Mouse (Mus musculus) heart, embryonic 12.5 days (tissue): ENCODE measurements around the gene Hoxa7. TPM values are rescaled to one million over a fixed set of nuclear protein-coding genes. Genes with fewer than 3 reads are reported as not detected.
A peak's percentile ranks its signal among the peaks of the same experiment; 100 is the strongest.

Experiments
- ATAC-seq: fragments of 200-750 bp; cut with Nextera tagmentation; 2 replicates; pipeline ENCODE4 v1.8.0; 2017; ENCODE audit warnings: moderate TSS enrichment, moderate library complexity; ENCODE audit not compliant: insufficient number of reproducible peaks, low FRiP score
- H3K27ac ChIP-seq: fragments of 300-500 bp; sonication (generic); 2 replicates; pipeline ENCODE4 v1.5.1; 2016; ENCODE audit warnings: mild to moderate bottlenecking, moderate library complexity; ENCODE audit not compliant: poor library complexity, severe bottlenecking
- H3K27me3 ChIP-seq: fragments of 300-500 bp; sonication (generic); replicated peaks from 2 replicates; pipeline ENCODE4 v1.6.1; 2016; ENCODE audit warnings: mild to moderate bottlenecking, moderate library complexity
- H3K36me3 ChIP-seq: fragments of 300-500 bp; sonication (generic); 2 replicates; pipeline ENCODE4 v1.6.1; 2016; ENCODE audit warnings: mild to moderate bottlenecking, moderate library complexity
- H3K4me1 ChIP-seq: fragments of 300-500 bp; sonication (generic); replicated peaks from 2 replicates; pipeline ENCODE4 v1.6.1; 2016; ENCODE audit warnings: mild to moderate bottlenecking
- H3K4me2 ChIP-seq: fragments of 300-500 bp; sonication (generic); 2 replicates; pipeline ENCODE4 v1.6.1; 2016; ENCODE audit warnings: mild to moderate bottlenecking, moderate library complexity
- H3K4me3 ChIP-seq: fragments of 300-500 bp; sonication (generic); 2 replicates; pipeline ENCODE4 v1.5.1; 2016; ENCODE audit warnings: mild to moderate bottlenecking
- H3K9ac ChIP-seq: fragments of 300-500 bp; sonication (generic); 2 replicates; pipeline ENCODE4 v1.6.1; 2016; ENCODE audit warnings: mild to moderate bottlenecking, moderate library complexity
- H3K9me3 ChIP-seq: fragments of 300-500 bp; sonication (generic); replicated peaks from 2 replicates; pipeline ENCODE4 v1.6.1; 2016; ENCODE audit warnings: mild to moderate bottlenecking, moderate library complexity
- WGBS: fragments of 180-500 bp; shearing (Covaris S2); methylation state at CpG from one replicate; pipeline ENCODE4 v1.1.7; 2016; 5-methylcytosine and 5-hydroxymethylcytosine counted together
- polyA plus RNA-seq: library from polyadenylated mRNA; unstranded; fragments of >200 nt; fragmentation: Nextera tagmentation; extraction: Ambion mirVana; gene quantifications from 2 replicates; pipeline ENCODE4 v1.2.1, GENCODE M21; 2016

The Hoxa7 gene
- polyA plus RNA-seq, 1 experiment from 2014 or later: not detected

GRCm38 (mm10) chr6:52252016-52252774 lies 30.5 kb upstream of the Hoxa7 start:
- Histone ChIP-seq H3K27ac (no peak overlapping the region), H3K4me2 (no peak overlapping the region), H3K27me3 (peaks cover 83% of the 10 kb centered on the region), H3K9me3 (no peaks in the 10 kb centered on the region), H3K36me3 (no peaks in the 10 kb centered on the region), H3K9ac (no peak overlapping the region), H3K4me3 (no peak overlapping the region), H3K4me1 (peaks cover 4% of the 10 kb centered on the region; the same call in 1 of the 2 replicates)
- ATAC-seq: no peak
- WGBS: 2% methylated on average over 24 of the region's 24 CpGs

DNA sequence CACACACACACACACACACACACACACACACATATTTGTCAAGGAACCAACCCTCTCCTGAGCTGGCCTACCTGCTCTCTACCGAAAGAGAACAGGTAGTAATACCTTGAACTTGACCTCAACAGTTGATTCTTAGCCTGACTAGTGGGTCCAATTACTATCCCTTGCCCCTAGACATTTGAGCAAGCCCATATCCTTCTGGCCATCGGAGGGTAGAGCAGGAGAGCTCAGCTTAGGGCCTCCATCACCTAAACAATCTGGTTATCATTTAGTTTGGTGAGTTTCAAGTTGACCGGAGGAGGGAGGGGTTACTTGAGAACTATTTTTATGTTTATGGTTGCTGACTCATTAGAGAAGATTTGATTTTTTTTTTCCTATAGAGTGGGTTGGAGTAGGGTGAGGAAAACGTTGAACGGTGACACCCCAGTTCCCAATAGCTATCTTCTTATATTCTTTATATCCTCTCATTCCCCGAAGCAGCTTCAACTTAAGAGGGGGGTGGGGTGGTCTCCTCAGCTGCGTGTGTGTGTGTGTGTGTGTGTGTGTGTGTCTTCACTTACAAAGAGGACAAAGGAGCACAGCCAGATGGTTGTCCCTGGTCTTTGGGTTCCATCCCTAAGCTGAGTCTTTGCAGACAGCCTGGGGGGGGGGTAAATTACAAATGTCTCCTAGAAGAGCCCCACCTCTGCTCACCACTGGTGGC lies 29.7 kb upstream of the Hoxa7 start:
- Histone ChIP-seq H3K4me3 (no peak overlapping the region), H3K27ac (no peak overlapping the region), H3K27me3 (peaks cover 85% of the 10 kb centered on the region), H3K4me2 (no peak overlapping the region), H3K36me3 (no peaks in the 10 kb centered on the region), H3K9me3 (no peaks in the 10 kb centered on the region), H3K4me1 (peaks cover 6% of the 10 kb centered on the region; the same call in 1 of the 2 replicates), H3K9ac (no peak overlapping the region)
- no peak for ATAC-seq
- 10% methylated on average over 7 of the region's 7 CpGs for WGBS

DNA sequence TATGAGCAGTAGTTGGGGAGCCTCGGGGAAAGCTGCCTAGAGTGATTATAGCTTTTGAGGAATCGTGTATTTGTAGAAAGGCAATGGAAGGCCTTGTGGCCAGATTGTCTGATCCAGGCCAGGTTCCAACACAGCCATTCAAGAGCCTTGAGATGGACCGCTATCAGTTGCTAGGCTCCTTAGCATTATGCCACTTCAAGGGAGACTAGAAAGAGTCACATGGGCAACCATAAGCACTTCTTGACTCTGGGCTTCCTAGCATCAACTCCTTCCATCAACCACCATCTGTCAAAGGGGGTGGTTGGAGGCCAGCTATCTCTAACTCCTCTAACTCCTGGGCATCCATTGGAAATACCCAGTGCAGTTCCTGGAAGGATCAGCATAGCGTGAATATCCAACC lies 28.2 kb upstream of the Hoxa7 start:
- ATAC-seq: no peak
- no peaks in the 10 kb centered on the region for H3K9me3 ChIP-seq
- peaks cover 92% of the 10 kb centered on the region for H3K27me3 ChIP-seq
- H3K36me3 ChIP-seq: no peaks in the 10 kb centered on the region
- no peak overlapping the region for H3K4me2 ChIP-seq
- H3K27ac ChIP-seq: no peak overlapping the region
- H3K9ac ChIP-seq: no peak overlapping the region
- H3K4me1 ChIP-seq: peaks cover 11% of the 10 kb centered on the region; the same call in 1 of the 2 replicates
- no peak overlapping the region for H3K4me3 ChIP-seq
- WGBS: 1% methylated on average over 4 of the region's 4 CpGs

DNA sequence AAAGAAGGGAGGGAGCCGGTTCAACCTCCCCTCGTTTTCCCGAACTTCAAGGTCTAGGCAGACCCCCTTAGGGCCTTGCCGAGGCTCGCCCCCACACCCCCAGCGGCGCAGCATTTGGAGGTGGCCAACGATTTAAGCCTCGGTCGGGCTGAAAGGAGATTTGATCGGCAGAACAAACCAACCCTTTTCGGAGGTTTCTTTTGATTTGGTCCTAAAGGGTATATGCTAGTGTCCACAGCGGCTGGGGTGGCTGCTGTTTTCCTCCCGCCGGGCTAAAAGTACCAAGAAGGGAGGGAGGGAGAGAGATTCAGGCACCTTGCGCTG lies 27.7 kb upstream of the Hoxa7 start:
- Histone ChIP-seq H3K4me2 (no peak overlapping the region; the same call in 1 of the 2 replicates), H3K27ac (no peak overlapping the region), H3K36me3 (no peaks in the 10 kb centered on the region), H3K4me1 (peaks cover 12% of the 10 kb centered on the region; the same call in 1 of the 2 replicates), H3K9me3 (no peaks in the 10 kb centered on the region), H3K4me3 (no peak overlapping the region), H3K9ac (no peak overlapping the region), H3K27me3 (peaks cover 95% of the 10 kb centered on the region)
- no peak for ATAC-seq
- WGBS: 1% methylated on average over 16 of the region's 16 CpGs

GRCm38 (mm10) chr6:52248638-52249414 lies 27.2 kb upstream of the Hoxa7 start:
- no peak overlapping the region for H3K4me3 ChIP-seq
- no peak for ATAC-seq
- H3K27me3 ChIP-seq: peaks cover 95% of the 10 kb centered on the region
- peaks cover 12% of the 10 kb centered on the region; the same call in 1 of the 2 replicates for H3K4me1 ChIP-seq
- no peak overlapping the region for H3K27ac ChIP-seq
- no peaks in the 10 kb centered on the region for H3K9me3 ChIP-seq
- WGBS: under 1% methylated on average over 27 of the region's 27 CpGs
- no peaks in the 10 kb centered on the region for H3K36me3 ChIP-seq
- no peak overlapping the region for H3K9ac ChIP-seq
- no peak overlapping the region; the same call in 1 of the 2 replicates for H3K4me2 ChIP-seq

DNA sequence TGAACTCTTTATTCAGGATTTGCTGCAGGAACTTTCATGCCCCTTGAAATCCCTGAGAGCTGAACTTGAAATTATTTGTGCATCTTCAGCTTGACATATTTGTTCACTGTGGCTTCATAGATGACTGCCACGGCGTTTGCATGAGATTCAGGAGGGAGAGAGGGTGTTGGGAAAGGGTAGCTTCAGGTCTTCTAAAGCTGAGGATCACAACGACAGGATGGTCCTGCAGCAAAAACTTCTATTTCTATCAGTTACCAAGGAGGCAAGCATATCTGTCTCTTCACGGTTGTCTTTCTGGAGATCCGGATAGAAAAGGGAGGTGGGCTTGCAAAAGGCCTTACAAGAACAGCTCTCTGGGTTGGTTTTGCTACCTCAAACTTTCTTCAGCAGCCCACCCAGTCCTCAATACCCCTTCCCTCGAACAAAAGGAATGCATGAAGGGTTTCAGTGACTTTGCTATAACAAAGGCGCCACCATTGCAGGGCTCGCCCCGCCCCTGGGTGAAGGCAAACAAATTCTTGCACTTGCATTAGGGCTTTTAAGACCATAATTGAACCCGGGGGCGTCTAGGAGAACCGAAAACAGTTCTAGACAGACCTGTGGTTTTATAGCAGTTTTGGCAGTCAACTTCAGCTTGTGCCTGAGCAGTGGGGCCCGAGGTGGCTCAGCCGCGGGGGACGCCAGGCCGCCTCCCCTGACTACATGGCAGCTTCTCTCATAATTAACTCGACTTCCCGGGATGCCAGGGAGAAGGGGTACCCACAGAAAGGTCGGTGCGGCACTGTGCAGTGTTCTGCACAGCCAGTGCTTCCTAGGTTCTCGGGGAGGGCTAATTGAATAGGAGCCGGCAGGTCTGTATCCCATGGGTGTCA lies 26.3 kb upstream of the Hoxa7 start:
- Histone ChIP-seq H3K4me3 (no peak overlapping the region), H3K9me3 (no peaks in the 10 kb centered on the region), H3K27me3 (peaks cover 96% of the 10 kb centered on the region), H3K4me2 (no peak overlapping the region), H3K4me1 (0 out of 2 replicates have a peak, but pooled peaks cover 8% of the 10 kb centered on the region), H3K27ac (no peak overlapping the region), H3K36me3 (no peaks in the 10 kb centered on the region), H3K9ac (no peak overlapping the region)
- WGBS: 1% methylated on average over 23 of the region's 23 CpGs
- no peak for ATAC-seq

DNA sequence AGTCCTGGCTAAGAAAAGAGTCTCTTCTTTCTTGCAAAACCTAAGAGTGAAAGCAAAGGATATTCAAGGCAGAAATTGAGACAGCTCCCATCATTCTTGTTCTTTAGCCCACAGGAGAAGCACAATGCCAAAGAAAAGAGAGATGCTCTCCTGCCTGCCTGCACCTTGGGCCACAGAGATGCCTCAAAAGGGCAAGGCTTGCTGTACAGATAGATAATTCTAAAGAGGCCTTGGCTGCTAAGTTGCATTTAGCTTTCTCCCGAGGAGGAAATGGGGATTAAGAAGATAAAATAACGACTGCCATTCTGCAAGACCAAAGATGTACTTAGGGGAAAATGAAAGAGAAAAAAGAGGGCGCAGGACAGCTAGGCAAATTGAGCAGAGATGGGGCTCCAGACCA lies 25.3 kb upstream of the Hoxa7 start:
- WGBS: 4% methylated on average over 3 of the region's 3 CpGs
- no peak overlapping the region for H3K4me2 ChIP-seq
- H3K4me3 ChIP-seq: no peak overlapping the region
- H3K9ac ChIP-seq: no peak overlapping the region
- ATAC-seq: no peak
- H3K4me1 ChIP-seq: 0 out of 2 replicates have a peak, but pooled peaks cover 8% of the 10 kb centered on the region
- H3K9me3 ChIP-seq: no peaks in the 10 kb centered on the region
- H3K36me3 ChIP-seq: no peaks in the 10 kb centered on the region
- H3K27me3 ChIP-seq: peaks cover 96% of the 10 kb centered on the region
- no peak overlapping the region for H3K27ac ChIP-seq

DNA sequence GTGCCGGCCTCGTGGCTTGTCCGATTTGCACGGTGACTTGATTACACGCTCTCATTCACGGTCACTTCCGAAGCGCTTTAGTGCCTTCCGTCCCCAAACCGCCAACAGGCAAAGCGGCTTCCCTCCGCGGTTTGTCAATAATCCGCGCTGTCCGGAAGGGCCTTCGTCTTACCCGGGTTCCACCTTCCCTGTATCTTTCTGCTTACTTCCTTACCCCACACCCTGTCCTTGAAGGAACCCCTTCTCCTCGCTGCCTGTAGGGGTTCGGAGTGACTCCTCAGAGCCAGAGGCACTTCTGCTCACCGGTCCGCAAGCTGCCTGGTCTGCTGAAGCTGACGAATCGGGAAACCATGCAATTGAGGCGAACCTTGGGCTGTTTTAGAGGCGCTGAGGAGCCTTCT lies 24.7 kb upstream of the Hoxa7 start:
- Histone ChIP-seq H3K27ac (no peak overlapping the region), H3K36me3 (no peaks in the 10 kb centered on the region), H3K27me3 (peaks cover 96% of the 10 kb centered on the region), H3K4me3 (no peak overlapping the region), H3K9ac (no peak overlapping the region), H3K4me2 (no peak overlapping the region), H3K9me3 (no peaks in the 10 kb centered on the region), H3K4me1 (0 out of 2 replicates have a peak, but pooled peaks cover 8% of the 10 kb centered on the region)
- ATAC-seq: no peak
- WGBS: under 1% methylated on average over 26 of the region's 26 CpGs

DNA sequence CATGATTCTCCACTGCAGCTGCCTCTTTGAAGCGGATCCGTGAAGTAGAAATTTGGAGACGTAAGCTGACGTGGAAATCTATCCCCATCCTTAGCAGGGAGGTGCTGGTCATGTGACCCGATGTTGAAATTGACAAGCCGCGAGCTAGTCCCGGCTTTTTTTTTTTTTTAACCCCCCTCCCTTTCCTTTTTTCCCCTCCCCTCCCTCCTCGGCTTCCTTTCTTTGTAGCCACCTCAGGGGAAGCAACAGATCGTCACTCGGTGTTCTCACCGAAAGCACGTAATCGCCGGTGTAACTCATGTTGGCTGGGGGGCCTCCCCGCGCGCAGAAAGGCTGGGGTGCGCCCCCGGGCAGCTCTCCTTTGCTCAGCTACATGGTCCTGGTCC lies 24.1 kb upstream of the Hoxa7 start, which contains the start of gene Hoxa11:
Hoxa11 (minus strand) TSS at position 54 of the 386 bp plus-strand sequence.
- no peak for ATAC-seq
- H3K36me3 ChIP-seq: no peaks in the 10 kb centered on the region
- H3K27me3 ChIP-seq: peaks cover 96% of the 10 kb centered on the region
- H3K9me3 ChIP-seq: no peaks in the 10 kb centered on the region
- H3K4me3 ChIP-seq: peak within 1 kb of the TSS; percentile 16
- H3K27ac ChIP-seq: no peak within 1 kb of the TSS
- under 1% methylated on average over 20 of the region's 20 CpGs for WGBS
- H3K9ac ChIP-seq: no peak within 1 kb of the TSS
- H3K4me2 ChIP-seq: peak within 1 kb of the TSS; percentile 42
- 0 out of 2 replicates have a peak, but pooled peaks cover 8% of the 10 kb centered on the region for H3K4me1 ChIP-seq

DNA sequence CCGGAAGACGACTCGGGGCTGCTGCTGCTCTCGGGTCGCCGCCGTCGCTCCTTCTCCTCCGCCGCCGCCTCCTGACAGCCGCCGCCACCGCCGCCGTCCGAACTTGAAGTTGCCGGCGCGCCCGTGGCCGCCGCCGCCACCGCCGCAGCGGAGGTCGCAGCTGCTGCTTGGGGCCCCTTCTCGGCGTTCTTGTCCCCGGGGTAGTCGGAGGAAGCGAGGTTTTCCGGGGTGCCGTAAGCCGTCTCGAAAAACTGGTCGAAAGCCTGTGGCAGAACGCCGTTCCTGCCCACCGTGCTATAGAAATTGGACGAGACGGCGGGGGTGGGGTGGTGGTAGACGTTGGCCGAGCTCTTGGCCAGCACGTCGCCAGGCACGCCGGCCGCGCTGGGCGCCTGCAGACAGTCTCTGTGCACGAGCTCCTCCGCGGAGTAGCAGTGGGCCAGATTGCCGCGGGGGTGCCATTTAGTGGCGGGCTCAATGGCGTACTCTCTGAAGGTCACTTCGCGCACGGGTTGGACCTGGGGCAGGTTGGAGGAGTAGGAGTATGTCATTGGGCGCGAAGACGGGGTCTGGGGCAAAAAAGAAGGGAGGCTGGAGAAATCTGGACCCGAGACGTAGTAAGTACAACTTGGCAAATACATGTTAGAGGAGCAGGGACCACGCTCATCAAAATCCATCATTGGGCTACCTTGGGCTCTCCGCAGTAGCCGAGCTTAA lies 23.5 kb upstream of the Hoxa7 start:
- peak overlapping the region; percentile 16 for H3K4me3 ChIP-seq
- H3K27ac ChIP-seq: no peak overlapping the region
- no peak overlapping the region for H3K9ac ChIP-seq
- no peak for ATAC-seq
- WGBS: under 1% methylated on average over 66 of the region's 71 CpGs
- H3K27me3 ChIP-seq: peaks cover 95% of the 10 kb centered on the region
- no peaks in the 10 kb centered on the region for H3K36me3 ChIP-seq
- H3K9me3 ChIP-seq: no peaks in the 10 kb centered on the region
- H3K4me2 ChIP-seq: peak overlapping the region; percentile 42
- H3K4me1 ChIP-seq: 0 out of 2 replicates have a peak, but pooled peaks cover 8% of the 10 kb centered on the region
